Mouse (Mus musculus): ENCODE data around the gene Raph1. TPM values are rescaled to one million over a fixed set of nuclear protein-coding genes. Genes with fewer than 3 reads are reported as not detected.

Raph1 gene
- polyA plus RNA-seq (2012; rRNA removed): 13.7 and 22.3 TPM in 2 replicates

GRCm38 (mm10) chr1:60566631-60567311, at the start of gene Raph1:
Raph1 (minus strand) TSS chr1:60567104.

Other genes starting within 250 kb of the Raph1 start
- gene Cyp20a1, start 223.8 kb downstream of the Raph1 start, polyA plus RNA-seq (2012; rRNA removed): 16.5 and 21.1 TPM in 2 replicates
- 24.9 and 35.7 TPM in 2 replicates for gene Abi2, start 157.5 kb downstream of the Raph1 start, polyA plus RNA-seq (2012; rRNA removed)
- 0.09 and 0.10 TPM in 2 replicates for gene Cd28, start 149.7 kb upstream of the Raph1 start, polyA plus RNA-seq (2012; rRNA removed)

Data from central nervous system, embryonic 11.5 days (tissue).